Mouse (Mus musculus): ENCODE data around the gene Bbs9. TPM values are rescaled to one million over a fixed set of nuclear protein-coding genes. Genes with fewer than 3 reads are reported as not detected.
"Not testable (repeated sequence)": the region's sequence is repeated elsewhere in the genome, so short reads cannot be mapped to it uniquely, and the experiment has no call there.

Gene Bbs9
- polyA plus RNA-seq, 1 experiment from 2014 or later: 18.4 TPM

GRCm38 (mm10) chr9:22869147-22869546 is 393.6 kb downstream of the Bbs9 start:
- H3K27me3 ChIP-seq (ENCODE audit: control insufficient read depth, insufficient read depth, low read length); DNase-seq (ENCODE audit: low spot score); H3K4me2 ChIP-seq (ENCODE audit: low read depth, low read length, severe bottlenecking); H3K9me3 ChIP-seq (ENCODE audit: control insufficient read depth, low read length); H3K4me3 ChIP-seq (ENCODE audit: low read depth, low read length); ATAC-seq (replicated peaks; ENCODE audit: low FRiP score); H3K9ac ChIP-seq (ENCODE audit: low read length); H3K36me3 ChIP-seq (ENCODE audit: control insufficient read depth, insufficient read depth, low read length); H3K27ac ChIP-seq (ENCODE audit: low read depth, low read length); H3K4me1 ChIP-seq (replicated peaks; ENCODE audit: control insufficient read depth, insufficient read depth, low read length): not testable (repeated sequence)
- 88% methylated on average over 6 of the region's 6 CpGs for WGBS

- WGBS: 78% methylated on average over 3 of the region's 3 CpGs
- H3K27me3 ChIP-seq (ENCODE audit: control insufficient read depth, insufficient read depth, low read length): no peaks in the 10 kb centered on the region
- H3K4me3 ChIP-seq (ENCODE audit: low read depth, low read length): no peak overlapping the region
- ATAC-seq (replicated peaks; ENCODE audit: low FRiP score): no peak
- H3K9me3 ChIP-seq (ENCODE audit: control insufficient read depth, low read length): no peaks in the 10 kb centered on the region
- H3K4me1 ChIP-seq (replicated peaks; ENCODE audit: control insufficient read depth, insufficient read depth, low read length): no peaks in the 10 kb centered on the region
- no peaks in the 10 kb centered on the region for H3K36me3 ChIP-seq (ENCODE audit: control insufficient read depth, insufficient read depth, low read length)
- no peak overlapping the region for H3K27ac ChIP-seq (ENCODE audit: low read depth, low read length)
- DNase-seq (ENCODE audit: low spot score): no peak
- no peak overlapping the region for H3K9ac ChIP-seq (ENCODE audit: low read length)
- no peak overlapping the region for H3K4me2 ChIP-seq (ENCODE audit: low read depth, low read length, severe bottlenecking)
Measured at GRCm38 (mm10) chr9:22870661-22871060, 395.1 kb downstream of the Bbs9 start.

GRCm38 (mm10) chr9:22875231-22875630 is 399.7 kb downstream of the Bbs9 start:
- no peak overlapping the region for H3K9ac ChIP-seq (ENCODE audit: low read length)
- H3K4me3 ChIP-seq (ENCODE audit: low read depth, low read length): no peak overlapping the region
- WGBS: 94% methylated on average over 1 of the region's 1 CpGs
- no peaks in the 10 kb centered on the region for H3K9me3 ChIP-seq (ENCODE audit: control insufficient read depth, low read length)
- DNase-seq (ENCODE audit: low spot score) (no peak), ATAC-seq (replicated peaks; ENCODE audit: low FRiP score) (no peak)
- no peaks in the 10 kb centered on the region for H3K36me3 ChIP-seq (ENCODE audit: control insufficient read depth, insufficient read depth, low read length)
- H3K27me3 ChIP-seq (ENCODE audit: control insufficient read depth, insufficient read depth, low read length): no peaks in the 10 kb centered on the region
- H3K4me1 ChIP-seq (replicated peaks; ENCODE audit: control insufficient read depth, insufficient read depth, low read length): no peaks in the 10 kb centered on the region
- H3K27ac ChIP-seq (ENCODE audit: low read depth, low read length): no peak overlapping the region
- no peak overlapping the region for H3K4me2 ChIP-seq (ENCODE audit: low read depth, low read length, severe bottlenecking)

GRCm38 (mm10) chr9:22879266-22879665 is 403.8 kb downstream of the Bbs9 start:
- ATAC-seq (replicated peaks; ENCODE audit: low FRiP score) (no peak), DNase-seq (ENCODE audit: low spot score) (no peak)
- Histone ChIP-seq H3K27ac (ENCODE audit: low read depth, low read length) (no peak overlapping the region), H3K4me1 (replicated peaks; ENCODE audit: control insufficient read depth, insufficient read depth, low read length) (no peaks in the 10 kb centered on the region), H3K27me3 (ENCODE audit: control insufficient read depth, insufficient read depth, low read length) (no peaks in the 10 kb centered on the region), H3K9me3 (ENCODE audit: control insufficient read depth, low read length) (no peaks in the 10 kb centered on the region), H3K4me3 (ENCODE audit: low read depth, low read length) (no peak overlapping the region), H3K9ac (ENCODE audit: low read length) (no peak overlapping the region), H3K4me2 (ENCODE audit: low read depth, low read length, severe bottlenecking) (no peak overlapping the region), H3K36me3 (ENCODE audit: control insufficient read depth, insufficient read depth, low read length) (no peaks in the 10 kb centered on the region)
- WGBS: 85% methylated on average over 3 of the region's 3 CpGs

GRCm38 (mm10) chr9:22886351-22886750 is 410.8 kb downstream of the Bbs9 start:
- Histone ChIP-seq H3K4me1 (replicated peaks; ENCODE audit: control insufficient read depth, insufficient read depth, low read length) (no peaks in the 10 kb centered on the region), H3K36me3 (ENCODE audit: control insufficient read depth, insufficient read depth, low read length) (no peaks in the 10 kb centered on the region), H3K27ac (ENCODE audit: low read depth, low read length) (no peak overlapping the region), H3K4me2 (ENCODE audit: low read depth, low read length, severe bottlenecking) (no peak overlapping the region), H3K4me3 (ENCODE audit: low read depth, low read length) (no peak overlapping the region), H3K9ac (ENCODE audit: low read length) (no peak overlapping the region), H3K27me3 (ENCODE audit: control insufficient read depth, insufficient read depth, low read length) (no peaks in the 10 kb centered on the region), H3K9me3 (ENCODE audit: control insufficient read depth, low read length) (no peaks in the 10 kb centered on the region)
- DNase-seq (ENCODE audit: low spot score): no peak
- ATAC-seq (replicated peaks; ENCODE audit: low FRiP score): no peak
- 71% methylated on average over 4 of the region's 4 CpGs for WGBS

- H3K4me2 ChIP-seq (ENCODE audit: low read depth, low read length, severe bottlenecking): no peak overlapping the region
- no peaks in the 10 kb centered on the region for H3K36me3 ChIP-seq (ENCODE audit: control insufficient read depth, insufficient read depth, low read length)
- no peaks in the 10 kb centered on the region for H3K4me1 ChIP-seq (replicated peaks; ENCODE audit: control insufficient read depth, insufficient read depth, low read length)
- H3K9me3 ChIP-seq (ENCODE audit: control insufficient read depth, low read length): no peaks in the 10 kb centered on the region
- no peaks in the 10 kb centered on the region for H3K27me3 ChIP-seq (ENCODE audit: control insufficient read depth, insufficient read depth, low read length)
- H3K27ac ChIP-seq (ENCODE audit: low read depth, low read length): no peak overlapping the region
- H3K4me3 ChIP-seq (ENCODE audit: low read depth, low read length): no peak overlapping the region
- no peak for DNase-seq (ENCODE audit: low spot score)
- no peak for ATAC-seq (replicated peaks; ENCODE audit: low FRiP score)
- WGBS: 77% methylated on average over 3 of the region's 3 CpGs
- H3K9ac ChIP-seq (ENCODE audit: low read length): no peak overlapping the region
Measured at GRCm38 (mm10) chr9:22905434-22905833, 429.9 kb downstream of the Bbs9 start.

- Histone ChIP-seq H3K4me1 (replicated peaks; ENCODE audit: control insufficient read depth, insufficient read depth, low read length) (no peaks in the 10 kb centered on the region), H3K36me3 (ENCODE audit: control insufficient read depth, insufficient read depth, low read length) (no peaks in the 10 kb centered on the region), H3K27me3 (ENCODE audit: control insufficient read depth, insufficient read depth, low read length) (no peaks in the 10 kb centered on the region), H3K9me3 (ENCODE audit: control insufficient read depth, low read length) (no peaks in the 10 kb centered on the region), H3K27ac (ENCODE audit: low read depth, low read length) (no peak overlapping the region), H3K4me2 (ENCODE audit: low read depth, low read length, severe bottlenecking) (no peak overlapping the region), H3K4me3 (ENCODE audit: low read depth, low read length) (no peak overlapping the region), H3K9ac (ENCODE audit: low read length) (no peak overlapping the region)
- ATAC-seq (replicated peaks; ENCODE audit: low FRiP score) (no peak), DNase-seq (ENCODE audit: low spot score) (no peak)
Measured at GRCm38 (mm10) chr9:22916808-22917207, 441.3 kb downstream of the Bbs9 start.

GRCm38 (mm10) chr9:22935645-22936044 is 460.1 kb downstream of the Bbs9 start:
- Histone ChIP-seq H3K4me2 (ENCODE audit: low read depth, low read length, severe bottlenecking) (no peak overlapping the region), H3K4me3 (ENCODE audit: low read depth, low read length) (no peak overlapping the region), H3K27me3 (ENCODE audit: control insufficient read depth, insufficient read depth, low read length) (no peaks in the 10 kb centered on the region), H3K9ac (ENCODE audit: low read length) (no peak overlapping the region), H3K36me3 (ENCODE audit: control insufficient read depth, insufficient read depth, low read length) (no peaks in the 10 kb centered on the region), H3K4me1 (replicated peaks; ENCODE audit: control insufficient read depth, insufficient read depth, low read length) (no peaks in the 10 kb centered on the region), H3K9me3 (ENCODE audit: control insufficient read depth, low read length) (no peaks in the 10 kb centered on the region), H3K27ac (ENCODE audit: low read depth, low read length) (no peak overlapping the region)
- DNase-seq (ENCODE audit: low spot score): no peak
- no peak for ATAC-seq (replicated peaks; ENCODE audit: low FRiP score)

Data from forebrain, embryonic 11.5 days (tissue).